Mouse (Mus musculus) olfactory bulb, adult 2 months (tissue): ENCODE measurements at regions not wholly inside any gene's neighbourhood (a gene's known extent, or its start where the extent isn't known, plus 50 kb on each side); places are given as distances from the start of the nearest gene placed in this dataset.

Experiments used
- H3K27ac ChIP-seq: fragments of 200-500 bp; 2 replicates; pipeline ENCODE4 v1.5.1; 2012; ENCODE audit warnings: low read depth, low read length; ENCODE audit not compliant: insufficient read depth
- H3K4me1 ChIP-seq: fragments of 200-500 bp; 2 replicates; pipeline ENCODE4 v1.6.1; 2012; ENCODE audit warnings: low read length; ENCODE audit not compliant: control insufficient read depth, insufficient read depth
- H3K4me3 ChIP-seq: fragments of 200-500 bp; 2 replicates; pipeline ENCODE4 v1.5.1; 2012; ENCODE audit warnings: mild to moderate bottlenecking, low read depth, low read length, moderate library complexity; ENCODE audit not compliant: insufficient read depth
- CTCF ChIP-seq: fragments of 200-500 bp; IDR thresholded peaks from 2 replicates; pipeline ENCODE4 v1.5.1; 2012; ENCODE audit warnings: low read depth, mild to moderate bottlenecking, low read length, moderate library complexity; ENCODE audit not compliant: insufficient read depth
- POLR2A ChIP-seq: fragments of 200-500 bp; IDR thresholded peaks from 2 replicates; pipeline ENCODE4 v1.6.1; 2012; ENCODE audit warnings: mild to moderate bottlenecking, low read depth, low read length, moderate library complexity; ENCODE audit not compliant: insufficient read depth
- WGBS: fragments of 180-500 bp; shearing (Covaris S2); methylation state at CpG from one replicate; pipeline ENCODE4 v1.1.7; 2018; 5-methylcytosine and 5-hydroxymethylcytosine counted together

- TF ChIP-seq POLR2A = no peak
- no peak for TF ChIP-seq CTCF
- no peak overlapping the region for H3K27ac ChIP-seq
- WGBS = 48% methylated on average over 2 of the region's 2 CpGs
- no peaks in the 10 kb centered on the region for H3K4me1 ChIP-seq
- no peak overlapping the region for H3K4me3 ChIP-seq
Observed at GRCm38 (mm10) chr6:81562260-81562659, 361.2 kb upstream of the Gcfc2 start.

- H3K27ac ChIP-seq = no peak overlapping the region
- TF ChIP-seq POLR2A (no peak), CTCF (no peak)
- 88% methylated on average over 2 of the region's 2 CpGs for WGBS
- H3K4me3 ChIP-seq = no peak overlapping the region
- no peaks in the 10 kb centered on the region for H3K4me1 ChIP-seq
Observed at GRCm38 (mm10) chr6:81563192-81563591, 360.3 kb upstream of the Gcfc2 start.

GRCm38 (mm10) chr6:81564295-81564694, 359.2 kb upstream of the Gcfc2 start:
- no peaks in the 10 kb centered on the region for H3K4me1 ChIP-seq
- TF ChIP-seq POLR2A (no peak), CTCF (no peak)
- WGBS = 67% methylated on average over 1 of the region's 1 CpGs

GRCm38 (mm10) chr6:81586441-81587117, 336.9 kb upstream of the Gcfc2 start:
- no peak overlapping the region for H3K27ac ChIP-seq
- WGBS = 97% methylated on average over 1 of the region's 1 CpGs
- no peaks in the 10 kb centered on the region for H3K4me1 ChIP-seq
- H3K4me3 ChIP-seq = no peak overlapping the region
- no peak for TF ChIP-seq POLR2A
- TF ChIP-seq CTCF = no peak

More at GRCm38 (mm10) chr6:81564295-81564694, 359.2 kb upstream of the Gcfc2 start:
- Histone ChIP-seq H3K4me3 (no peak overlapping the region), H3K27ac (no peak overlapping the region)

- Histone ChIP-seq H3K4me3 (no peak overlapping the region), H3K4me1 (no peaks in the 10 kb centered on the region), H3K27ac (no peak overlapping the region)
- WGBS = 83% methylated on average over 10 of the region's 10 CpGs
- TF ChIP-seq POLR2A (no peak), CTCF (no peak)
Observed at GRCm38 (mm10) chr6:81589727-81590126, 333.7 kb upstream of the Gcfc2 start.

GRCm38 (mm10) chr6:81595926-81596325, 327.5 kb upstream of the Gcfc2 start:
- no peak for TF ChIP-seq POLR2A
- TF ChIP-seq CTCF = no peak
- Histone ChIP-seq H3K4me3 (no peak overlapping the region), H3K27ac (no peak overlapping the region), H3K4me1 (no peaks in the 10 kb centered on the region)
- WGBS = 30% methylated on average over 2 of the region's 2 CpGs

GRCm38 (mm10) chr6:81608637-81609036, 314.8 kb upstream of the Gcfc2 start:
- no peak for TF ChIP-seq CTCF
- no peak for TF ChIP-seq POLR2A
- Histone ChIP-seq H3K4me3 (no peak overlapping the region), H3K27ac (no peak overlapping the region), H3K4me1 (no peaks in the 10 kb centered on the region)
- WGBS = 74% methylated on average over 1 of the region's 1 CpGs

GRCm38 (mm10) chr6:81611980-81612379, 311.5 kb upstream of the Gcfc2 start:
- H3K27ac ChIP-seq = no peak overlapping the region
- TF ChIP-seq CTCF = no peak
- no peak for TF ChIP-seq POLR2A
- 93% methylated on average over 6 of the region's 6 CpGs for WGBS
- H3K4me1 ChIP-seq = no peaks in the 10 kb centered on the region
- H3K4me3 ChIP-seq = no peak overlapping the region

GRCm38 (mm10) chr6:81618018-81618417, 305.5 kb upstream of the Gcfc2 start:
- Histone ChIP-seq H3K4me1 (no peaks in the 10 kb centered on the region), H3K4me3 (no peak overlapping the region), H3K27ac (no peak overlapping the region)
- no peak for TF ChIP-seq CTCF
- WGBS = 69% methylated on average over 2 of the region's 2 CpGs
